Mouse (Mus musculus): ENCODE results near the gene Zfp536. TPM values are rescaled to one million over a fixed set of nuclear protein-coding genes. Genes with fewer than 3 reads are reported as not detected.

Gene Zfp536
- polyA plus RNA-seq, 1 experiment = 0.81 TPM

DNA sequence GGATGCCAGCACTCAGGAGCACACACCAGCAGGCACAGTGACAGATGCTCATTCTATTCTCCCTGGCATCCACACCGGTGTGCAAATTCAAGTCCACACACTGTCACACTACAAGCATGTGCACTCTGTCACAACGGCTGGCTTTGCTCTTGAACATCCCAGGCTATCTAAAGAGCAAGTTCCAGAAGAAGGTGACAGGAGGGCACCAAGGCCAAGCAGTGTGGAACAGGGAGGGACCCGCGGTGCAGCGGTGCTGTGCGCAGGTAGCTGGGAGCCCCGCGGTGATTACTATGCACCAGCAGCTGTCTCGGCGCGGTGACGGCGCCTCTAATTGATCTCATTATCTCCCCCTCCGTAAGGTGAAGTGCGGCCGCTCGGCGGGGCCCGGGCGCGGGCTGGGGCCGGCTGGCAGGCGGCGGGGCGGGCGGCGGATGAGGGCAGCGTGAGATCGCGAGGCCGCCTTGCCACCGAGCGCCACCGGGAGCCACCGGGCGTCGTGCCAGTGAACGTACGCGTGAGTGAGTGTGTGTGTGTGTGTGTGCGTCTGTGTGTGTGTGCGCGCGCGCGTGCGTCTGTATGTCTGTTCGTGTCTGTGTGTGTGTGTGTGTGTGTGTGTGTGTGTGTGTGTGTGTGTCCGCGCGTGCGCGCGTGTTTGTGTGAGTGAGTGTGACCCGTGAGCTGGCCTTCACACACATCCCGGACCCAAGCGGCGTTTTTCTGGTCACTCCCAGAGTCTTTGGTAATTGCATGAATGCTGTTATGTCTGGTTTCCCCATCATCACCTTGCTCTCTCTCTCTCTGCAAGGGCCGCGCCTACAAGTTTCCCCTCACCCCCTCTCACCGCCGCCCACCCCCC is 149.3 kb downstream of the Zfp536 start:
- TF ChIP-seq POLR2A (IDR thresholded peaks at IDR 0.05; ENCODE audit: low read depth, low read length) = no peak
- no peak for TF ChIP-seq CTCF (IDR thresholded peaks at IDR 0.05; ENCODE audit: extremely low read depth, insufficient read length, insufficient replicate concordance, low read depth, low read length)
- WGBS = 4% methylated on average over 61 of the region's 62 CpGs
- H3K4me3 ChIP-seq (ENCODE audit: low read depth, low read length) = peak overlapping the region; percentile 56
- H3K36me3 ChIP-seq (ENCODE audit: control insufficient read depth, insufficient read depth, low read length) = no peaks in the 10 kb centered on the region
- H3K27me3 ChIP-seq (ENCODE audit: control insufficient read depth, insufficient read depth, low read length) = no peaks in the 10 kb centered on the region
- no peaks in the 10 kb centered on the region for H3K4me1 ChIP-seq (ENCODE audit: control insufficient read depth, insufficient read depth, insufficient read length, low read length)
- no peak overlapping the region for H3K27ac ChIP-seq (ENCODE audit: insufficient read depth, low read depth, low read length)

DNA sequence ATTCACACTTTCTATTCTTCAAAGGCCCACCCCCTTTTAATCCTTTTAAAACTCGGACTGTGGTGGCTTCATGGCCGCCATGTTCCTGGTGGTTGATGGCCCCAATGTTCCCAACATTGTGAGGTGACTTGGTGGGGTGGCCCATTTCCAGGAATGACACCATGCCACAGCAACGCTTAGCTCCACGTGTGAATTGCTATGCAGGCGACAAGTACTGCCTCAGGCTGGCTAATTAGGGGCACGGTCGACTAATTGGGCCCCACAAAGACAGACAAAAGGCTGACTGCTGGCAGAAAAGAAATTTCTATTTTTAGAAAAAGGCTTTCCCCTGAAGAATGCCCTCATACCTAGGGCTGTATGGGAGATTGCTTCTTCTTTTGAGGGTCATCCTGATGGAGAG is 154.2 kb downstream of the Zfp536 start:
- 72% methylated on average over 7 of the region's 7 CpGs for WGBS
- no peaks in the 10 kb centered on the region for H3K36me3 ChIP-seq (ENCODE audit: control insufficient read depth, insufficient read depth, low read length)
- H3K27ac ChIP-seq (ENCODE audit: insufficient read depth, low read depth, low read length) = no peak overlapping the region
- no peaks in the 10 kb centered on the region for H3K27me3 ChIP-seq (ENCODE audit: control insufficient read depth, insufficient read depth, low read length)
- no peak overlapping the region for H3K4me3 ChIP-seq (ENCODE audit: low read depth, low read length)
- no peak for TF ChIP-seq CTCF (IDR thresholded peaks at IDR 0.05; ENCODE audit: extremely low read depth, insufficient read length, insufficient replicate concordance, low read depth, low read length)
- no peak for TF ChIP-seq POLR2A (IDR thresholded peaks at IDR 0.05; ENCODE audit: low read depth, low read length)
- H3K4me1 ChIP-seq (ENCODE audit: control insufficient read depth, insufficient read depth, insufficient read length, low read length) = no peaks in the 10 kb centered on the region

- Histone ChIP-seq H3K27me3 (ENCODE audit: control insufficient read depth, insufficient read depth, low read length) (no peaks in the 10 kb centered on the region), H3K4me1 (ENCODE audit: control insufficient read depth, insufficient read depth, insufficient read length, low read length) (no peaks in the 10 kb centered on the region), H3K36me3 (ENCODE audit: control insufficient read depth, insufficient read depth, low read length) (no peaks in the 10 kb centered on the region), H3K4me3 (ENCODE audit: low read depth, low read length) (no peak overlapping the region), H3K27ac (ENCODE audit: insufficient read depth, low read depth, low read length) (no peak overlapping the region)
- 67% methylated on average over 2 of the region's 2 CpGs for WGBS
- no peak for TF ChIP-seq POLR2A (IDR thresholded peaks at IDR 0.05; ENCODE audit: low read depth, low read length)
- no peak for TF ChIP-seq CTCF (IDR thresholded peaks at IDR 0.05; ENCODE audit: extremely low read depth, insufficient read length, insufficient replicate concordance, low read depth, low read length)
Measured at GRCm38 (mm10) chr7:37617880-37618279, 155.6 kb downstream of the Zfp536 start.

GRCm38 (mm10) chr7:37615932-37616331 is 157.5 kb downstream of the Zfp536 start:
- Histone ChIP-seq H3K27ac (ENCODE audit: insufficient read depth, low read depth, low read length) (no peak overlapping the region), H3K4me1 (ENCODE audit: control insufficient read depth, insufficient read depth, insufficient read length, low read length) (no peaks in the 10 kb centered on the region), H3K4me3 (ENCODE audit: low read depth, low read length) (no peak overlapping the region), H3K36me3 (ENCODE audit: control insufficient read depth, insufficient read depth, low read length) (no peaks in the 10 kb centered on the region), H3K27me3 (ENCODE audit: control insufficient read depth, insufficient read depth, low read length) (no peaks in the 10 kb centered on the region)
- TF ChIP-seq CTCF (IDR thresholded peaks at IDR 0.05; ENCODE audit: extremely low read depth, insufficient read length, insufficient replicate concordance, low read depth, low read length) (no peak), POLR2A (IDR thresholded peaks at IDR 0.05; ENCODE audit: low read depth, low read length) (no peak)
- WGBS = 88% methylated on average over 4 of the region's 4 CpGs

DNA sequence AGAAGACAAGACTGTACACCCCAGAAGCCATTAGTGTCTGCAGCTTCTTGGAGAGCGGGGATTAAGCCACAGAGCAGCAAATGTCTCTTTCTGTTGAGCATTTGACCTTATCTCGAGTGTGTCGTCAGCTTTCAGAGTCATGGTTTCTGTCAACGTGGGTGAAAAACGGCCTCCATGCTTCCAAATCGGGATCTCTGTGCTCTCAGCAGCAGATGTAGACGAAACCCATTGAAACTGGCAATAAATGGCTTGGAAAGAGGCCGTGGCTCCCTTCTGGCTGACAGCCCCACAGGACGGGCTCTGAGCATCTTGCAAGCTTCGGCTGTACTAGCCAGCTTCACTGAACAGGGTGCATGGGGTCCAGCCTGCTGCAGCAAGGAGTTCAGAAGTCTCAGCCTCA is 159.1 kb downstream of the Zfp536 start:
- Histone ChIP-seq H3K27me3 (ENCODE audit: control insufficient read depth, insufficient read depth, low read length) (no peaks in the 10 kb centered on the region), H3K27ac (ENCODE audit: insufficient read depth, low read depth, low read length) (no peak overlapping the region), H3K36me3 (ENCODE audit: control insufficient read depth, insufficient read depth, low read length) (no peaks in the 10 kb centered on the region), H3K4me3 (ENCODE audit: low read depth, low read length) (no peak overlapping the region), H3K4me1 (ENCODE audit: control insufficient read depth, insufficient read depth, insufficient read length, low read length) (no peaks in the 10 kb centered on the region)
- 63% methylated on average over 10 of the region's 10 CpGs for WGBS
- TF ChIP-seq CTCF (IDR thresholded peaks at IDR 0.05; ENCODE audit: extremely low read depth, insufficient read length, insufficient replicate concordance, low read depth, low read length) = no peak
- no peak for TF ChIP-seq POLR2A (IDR thresholded peaks at IDR 0.05; ENCODE audit: low read depth, low read length)

- Histone ChIP-seq H3K27me3 (ENCODE audit: control insufficient read depth, insufficient read depth, low read length) (no peaks in the 10 kb centered on the region), H3K27ac (ENCODE audit: insufficient read depth, low read depth, low read length) (no peak overlapping the region), H3K4me1 (ENCODE audit: control insufficient read depth, insufficient read depth, insufficient read length, low read length) (no peaks in the 10 kb centered on the region), H3K36me3 (ENCODE audit: control insufficient read depth, insufficient read depth, low read length) (no peaks in the 10 kb centered on the region), H3K4me3 (ENCODE audit: low read depth, low read length) (no peak overlapping the region)
- 95% methylated on average over 14 of the region's 14 CpGs for WGBS
- TF ChIP-seq POLR2A (IDR thresholded peaks at IDR 0.05; ENCODE audit: low read depth, low read length) (no peak), CTCF (IDR thresholded peaks at IDR 0.05; ENCODE audit: extremely low read depth, insufficient read length, insufficient replicate concordance, low read depth, low read length) (no peak)
Measured at GRCm38 (mm10) chr7:37608556-37608955, 164.9 kb downstream of the Zfp536 start.

DNA sequence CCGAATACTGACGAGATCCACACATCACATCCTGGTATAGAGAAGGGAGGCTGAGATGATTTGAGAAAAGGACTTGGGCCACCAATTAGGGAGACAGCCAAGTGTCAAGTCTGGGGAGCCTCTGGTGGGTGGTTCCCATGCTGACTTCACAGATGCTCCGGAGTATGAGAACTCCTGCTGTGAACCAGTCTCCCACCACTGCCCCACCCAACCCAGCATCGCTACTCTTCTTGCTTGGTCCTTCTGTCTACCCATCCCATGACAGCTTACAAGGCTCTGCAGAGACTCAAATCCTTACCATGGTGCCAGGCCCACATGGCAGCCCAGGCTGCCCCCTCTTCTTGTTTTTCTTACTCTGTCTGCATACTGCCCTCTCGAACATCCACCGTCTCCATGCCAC is 165.5 kb downstream of the Zfp536 start:
- 88% methylated on average over 6 of the region's 6 CpGs for WGBS
- Histone ChIP-seq H3K36me3 (ENCODE audit: control insufficient read depth, insufficient read depth, low read length) (no peaks in the 10 kb centered on the region), H3K27ac (ENCODE audit: insufficient read depth, low read depth, low read length) (no peak overlapping the region), H3K4me1 (ENCODE audit: control insufficient read depth, insufficient read depth, insufficient read length, low read length) (no peaks in the 10 kb centered on the region), H3K4me3 (ENCODE audit: low read depth, low read length) (no peak overlapping the region), H3K27me3 (ENCODE audit: control insufficient read depth, insufficient read depth, low read length) (no peaks in the 10 kb centered on the region)
- TF ChIP-seq POLR2A (IDR thresholded peaks at IDR 0.05; ENCODE audit: low read depth, low read length) (no peak), CTCF (IDR thresholded peaks at IDR 0.05; ENCODE audit: extremely low read depth, insufficient read length, insufficient replicate concordance, low read depth, low read length) (no peak)
